In the genomic region with DNA sequence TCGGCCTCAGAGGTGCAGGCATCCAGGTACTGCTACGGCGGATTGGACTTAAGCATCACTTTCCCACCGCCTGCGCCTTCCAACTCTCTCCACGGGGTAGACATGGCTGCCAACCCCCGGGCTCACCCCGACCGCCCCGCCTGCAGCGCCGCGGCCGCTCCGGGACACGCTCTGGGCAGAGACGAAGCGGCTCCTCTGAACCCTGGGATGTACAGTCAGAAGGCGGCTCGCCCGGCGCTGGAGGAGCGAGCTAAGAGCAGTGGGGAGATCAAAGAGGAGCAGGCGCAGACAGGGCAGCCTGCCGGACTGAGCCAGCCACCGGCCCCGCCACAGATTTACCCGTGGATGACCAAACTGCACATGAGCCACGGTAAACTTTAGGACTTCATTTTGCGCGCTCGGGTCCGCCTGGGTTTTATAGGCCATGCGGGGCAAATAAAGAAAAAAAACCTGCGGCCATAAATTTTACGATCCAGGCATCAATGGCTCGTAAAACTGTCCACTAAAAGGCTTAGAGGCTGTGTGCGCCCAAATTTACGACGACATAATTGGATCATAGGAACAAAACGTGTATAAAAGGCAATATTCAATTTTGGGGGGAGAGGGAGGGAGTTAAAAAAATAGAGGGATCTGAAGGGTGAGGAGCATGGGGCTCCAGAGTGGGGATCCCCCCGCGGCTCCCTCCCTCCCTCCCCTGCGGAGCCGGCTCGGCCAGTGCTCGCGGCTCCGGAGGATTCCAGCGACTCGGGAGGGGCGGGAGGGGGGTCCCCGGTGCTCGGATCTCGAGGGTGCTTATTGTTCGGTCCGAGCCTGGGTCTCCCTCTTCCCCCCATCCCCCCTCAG, we compare ENCODE assay signal across 8 mouse cellular contexts. TPM values are rescaled to one million over a fixed set of nuclear protein-coding genes. Genes with fewer than 3 reads are reported as not detected.
DNase-seq lines count a peak whose midpoint lies in the region; ATAC-seq and TF ChIP-seq lines count a peak whose summit lies in the region.

No protein-coding gene starts in this region.

- H3K27me3 ChIP-seq in forebrain, postnatal 0 days (ENCODE audit: insufficient read depth, low read length) = peaks cover 96% of the 10 kb centered on the region
- peaks cover 37% of the 10 kb centered on the region for H3K27me3 ChIP-seq in kidney, embryonic 16.5 days (ENCODE audit: insufficient read depth, low read length)
- no peaks in the 10 kb centered on the region for H3K27me3 ChIP-seq in neural tube, embryonic 12.5 days (replicated peaks)

- TF ChIP-seq CTCF in forebrain, postnatal 0 days (IDR thresholded peaks at IDR 0.05; ENCODE audit: low read depth) = no peak

- no peak overlapping the region for H3K27ac ChIP-seq in forebrain, postnatal 0 days (ENCODE audit: low read depth, low read length)
- H3K27ac ChIP-seq in kidney, embryonic 16.5 days (ENCODE audit: low read length) = peak overlapping the region; percentile 88
- H3K27ac ChIP-seq in neural tube, embryonic 12.5 days = peak overlapping the region; percentile 96

- no peaks in the 10 kb centered on the region for H3K4me1 ChIP-seq in forebrain, postnatal 0 days (ENCODE audit: insufficient read depth)
- H3K4me1 ChIP-seq in kidney, embryonic 16.5 days (ENCODE audit: insufficient read depth, low read length) = peaks cover 92% of the 10 kb centered on the region
- H3K4me1 ChIP-seq in neural tube, embryonic 12.5 days = peaks cover 93% of the 10 kb centered on the region

- H3K36me3 ChIP-seq in forebrain, postnatal 0 days (ENCODE audit: insufficient read depth) = no peaks in the 10 kb centered on the region
- H3K36me3 ChIP-seq in kidney, embryonic 16.5 days (ENCODE audit: insufficient read depth, low read length) = no peaks in the 10 kb centered on the region; the same call in 1 of the 2 replicates
- peaks cover 2% of the 10 kb centered on the region; the same call in 1 of the 2 replicates for H3K36me3 ChIP-seq in neural tube, embryonic 12.5 days

- H3K4me3 ChIP-seq in forebrain, postnatal 0 days (ENCODE audit: low read depth, low read length) = peak overlapping the region; percentile 5; the same call in 1 of the 2 replicates
- H3K4me3 ChIP-seq in kidney, embryonic 16.5 days (ENCODE audit: low read length) = peak overlapping the region; percentile 39
- H3K4me3 ChIP-seq in neural tube, embryonic 12.5 days = peak overlapping the region; percentile 47

- WGBS in forebrain, postnatal 0 days = under 1% methylated on average over 57 of the region's 57 CpGs
- WGBS in kidney, embryonic 16.5 days = under 1% methylated on average over 48 of the region's 57 CpGs
- under 1% methylated on average over 57 of the region's 57 CpGs for WGBS in neural tube, embryonic 12.5 days

- peak; percentile 6; the same call in 1 of the 2 replicates for ATAC-seq in forebrain, postnatal 0 days
- ATAC-seq in kidney, embryonic 16.5 days (ENCODE audit: low FRiP score, low TSS enrichment) = peak; percentile 78
- ATAC-seq in neural tube, embryonic 12.5 days (ENCODE audit: low FRiP score, low read depth) = peak; percentile 80
- no peak for ATAC-seq in cerebellum, adult (ENCODE audit: insufficient number of reproducible peaks, low FRiP score, low TSS enrichment)

- no peak overlapping the region for H3K9ac ChIP-seq in forebrain, postnatal 0 days
- peak overlapping the region; percentile 67 for H3K9ac ChIP-seq in kidney, embryonic 16.5 days (replicated peaks; ENCODE audit: low read length)
- peak overlapping the region; percentile 90 for H3K9ac ChIP-seq in neural tube, embryonic 12.5 days

- no peak overlapping the region for H3K4me2 ChIP-seq in forebrain, postnatal 0 days (ENCODE audit: low read depth)
- H3K4me2 ChIP-seq in kidney, embryonic 16.5 days (replicated peaks; ENCODE audit: low read depth, low read length) = peak overlapping the region; percentile 68
- H3K4me2 ChIP-seq in neural tube, embryonic 12.5 days (replicated peaks) = peak overlapping the region; percentile 86

- peak; percentile 59 for DNase-seq in ovary, adult 18-20 months (ENCODE audit: low spot score)
- no peak for DNase-seq in ovary, postnatal 14 days (ENCODE audit: low spot score)
- no peak for DNase-seq in forebrain, postnatal 0 days
- no peak for DNase-seq in left cerebral cortex, adult 8-10 months (ENCODE audit: low spot score in 2 of 2)
- DNase-seq in adipocyte (ENCODE audit: low spot score) = no peak

- 0 out of 2 replicates have a peak, but pooled peaks cover 2% of the 10 kb centered on the region for H3K9me3 ChIP-seq in forebrain, postnatal 0 days (ENCODE audit: low read length)
- H3K9me3 ChIP-seq in kidney, embryonic 16.5 days (ENCODE audit: low read length) = no peaks in the 10 kb centered on the region
- H3K9me3 ChIP-seq in neural tube, embryonic 12.5 days = no peaks in the 10 kb centered on the region

RNA-seq across cellular contexts. Expression of a gene that starts 4.3 kb away (rescaled TPM):
- total RNA-seq in forebrain, postnatal 0 days (2014; rRNA removed) = not detected in 2 replicates
- not detected in 2 replicates for polyA plus RNA-seq in forebrain, postnatal 0 days (2015; fragmentation: Nextera tagmentation; extraction: Ambion mirVana)
- polyA plus RNA-seq in kidney, embryonic 16.5 days (2015; fragmentation: Nextera tagmentation; extraction: Ambion mirVana) = 6.9 and 8.6 TPM in 2 replicates
- 69.5 and 77.4 TPM in 2 replicates for polyA plus RNA-seq in neural tube, embryonic 12.5 days (2016; fragmentation: Nextera tagmentation; extraction: Ambion mirVana)
- not detected for total RNA-seq in left cerebral cortex, adult 8-10 months (2022)

RNA-seq across cellular contexts. Expression of a gene that starts 16.3 kb away (rescaled TPM):
- total RNA-seq in forebrain, postnatal 0 days (2014; rRNA removed) = not detected in 2 replicates
- polyA plus RNA-seq in forebrain, postnatal 0 days (2015; fragmentation: Nextera tagmentation; extraction: Ambion mirVana) = not detected in 2 replicates
- 7.6 and 11.0 TPM in 2 replicates for polyA plus RNA-seq in kidney, embryonic 16.5 days (2015; fragmentation: Nextera tagmentation; extraction: Ambion mirVana)
- 68.8 and 77.1 TPM in 2 replicates for polyA plus RNA-seq in neural tube, embryonic 12.5 days (2016; fragmentation: Nextera tagmentation; extraction: Ambion mirVana)
- not detected for total RNA-seq in left cerebral cortex, adult 8-10 months (2022)

RNA-seq across cellular contexts. Expression of a gene that starts 24.0 kb away (rescaled TPM):
- total RNA-seq in forebrain, postnatal 0 days (2014; rRNA removed) = not detected in 2 replicates
- polyA plus RNA-seq in forebrain, postnatal 0 days (2015; fragmentation: Nextera tagmentation; extraction: Ambion mirVana) = not detected in 2 replicates
- polyA plus RNA-seq in kidney, embryonic 16.5 days (2015; fragmentation: Nextera tagmentation; extraction: Ambion mirVana) = 6.6 and 9.2 TPM in 2 replicates
- polyA plus RNA-seq in neural tube, embryonic 12.5 days (2016; fragmentation: Nextera tagmentation; extraction: Ambion mirVana) = 44.5 and 65.6 TPM in 2 replicates
- not detected for total RNA-seq in left cerebral cortex, adult 8-10 months (2022)

RNA-seq across cellular contexts. Expression of a gene that starts 38.1 kb away (rescaled TPM):
- not detected in 2 replicates for total RNA-seq in forebrain, postnatal 0 days (2014; rRNA removed)
- not detected in 2 replicates for polyA plus RNA-seq in forebrain, postnatal 0 days (2015; fragmentation: Nextera tagmentation; extraction: Ambion mirVana)
- 7.4 and 9.2 TPM in 2 replicates for polyA plus RNA-seq in kidney, embryonic 16.5 days (2015; fragmentation: Nextera tagmentation; extraction: Ambion mirVana)
- 45.2 and 47.4 TPM in 2 replicates for polyA plus RNA-seq in neural tube, embryonic 12.5 days (2016; fragmentation: Nextera tagmentation; extraction: Ambion mirVana)
- total RNA-seq in left cerebral cortex, adult 8-10 months (2022) = not detected

RNA-seq across cellular contexts. Expression of a gene that starts 47.1 kb away (rescaled TPM):
- not detected in 2 replicates for total RNA-seq in forebrain, postnatal 0 days (2014; rRNA removed)
- not detected in 2 replicates for polyA plus RNA-seq in forebrain, postnatal 0 days (2015; fragmentation: Nextera tagmentation; extraction: Ambion mirVana)
- 4.3 and 5.9 TPM in 2 replicates for polyA plus RNA-seq in kidney, embryonic 16.5 days (2015; fragmentation: Nextera tagmentation; extraction: Ambion mirVana)
- polyA plus RNA-seq in neural tube, embryonic 12.5 days (2016; fragmentation: Nextera tagmentation; extraction: Ambion mirVana) = 32.1 and 35.5 TPM in 2 replicates
- total RNA-seq in left cerebral cortex, adult 8-10 months (2022) = not detected
